Mouse (Mus musculus): ENCODE data around the gene Xpo6.

Gene Xpo6

DNA sequence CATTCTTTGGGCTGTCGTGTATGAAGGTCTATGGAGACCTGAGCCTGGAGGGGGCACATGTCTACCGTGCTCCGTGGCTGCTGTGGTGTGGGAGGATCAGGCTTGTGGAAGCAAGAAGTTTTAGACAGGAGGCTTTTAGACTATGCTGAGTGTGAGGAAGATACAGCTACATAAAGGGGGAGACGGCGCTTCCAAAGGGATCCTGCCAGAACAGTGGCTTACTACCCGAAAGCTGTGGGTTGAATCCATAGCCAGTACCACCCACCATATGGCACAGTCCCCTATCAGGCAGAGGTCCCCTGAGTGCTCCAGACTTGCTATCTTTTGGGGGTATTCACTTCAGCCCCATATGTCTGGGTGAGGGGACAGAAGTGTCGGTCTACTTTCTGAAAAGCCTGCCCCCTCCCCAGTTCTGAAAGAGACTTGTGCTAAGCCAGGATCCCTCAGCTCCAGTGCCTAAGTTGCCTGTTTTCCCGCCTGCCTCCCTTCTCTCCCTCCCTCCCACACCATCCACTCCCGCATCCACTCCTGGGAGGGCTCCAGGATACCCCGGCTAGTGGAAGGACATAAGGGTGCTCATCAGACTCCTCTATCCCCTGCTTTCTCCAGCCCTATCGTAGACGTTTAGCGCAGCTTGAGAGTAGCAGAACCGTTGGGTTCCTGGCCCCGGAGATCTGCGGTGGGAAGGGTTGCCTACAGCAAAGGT is 119.2 kb downstream of the Xpo6 start:
- DNase-seq (ENCODE audit: low read depth): no peak

GRCm38 (mm10) chr7:126076935-126077334 is 123.4 kb downstream of the Xpo6 start:
- DNase-seq (ENCODE audit: low read depth): no peak

GRCm38 (mm10) chr7:126075058-126075457 is 125.2 kb downstream of the Xpo6 start:
- no peak for DNase-seq (ENCODE audit: low read depth)

GRCm38 (mm10) chr7:126070321-126070720 is 130.0 kb downstream of the Xpo6 start:
- no peak for DNase-seq (ENCODE audit: low read depth)

DNA sequence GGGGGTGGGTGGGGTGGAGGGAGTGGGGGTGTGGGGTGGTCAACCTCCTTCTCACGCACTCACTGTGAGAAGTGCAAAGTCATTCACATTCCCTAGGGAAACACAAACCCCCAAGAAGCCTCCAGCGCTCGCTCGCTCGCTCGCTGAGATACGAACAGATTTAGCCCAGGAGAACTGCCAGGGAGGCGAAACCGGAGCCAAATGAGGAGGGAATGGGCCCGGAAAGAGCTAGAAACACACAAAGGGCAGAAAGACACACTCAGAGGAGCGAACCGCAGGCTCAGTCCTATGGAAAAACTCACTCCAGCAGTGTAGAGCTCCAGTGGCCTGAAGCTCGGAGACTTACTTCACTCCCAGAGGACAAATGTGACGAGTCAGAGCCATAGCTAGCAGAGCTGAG is 133.5 kb downstream of the Xpo6 start:
- peak; percentile 43 for DNase-seq (ENCODE audit: low read depth)

DNA sequence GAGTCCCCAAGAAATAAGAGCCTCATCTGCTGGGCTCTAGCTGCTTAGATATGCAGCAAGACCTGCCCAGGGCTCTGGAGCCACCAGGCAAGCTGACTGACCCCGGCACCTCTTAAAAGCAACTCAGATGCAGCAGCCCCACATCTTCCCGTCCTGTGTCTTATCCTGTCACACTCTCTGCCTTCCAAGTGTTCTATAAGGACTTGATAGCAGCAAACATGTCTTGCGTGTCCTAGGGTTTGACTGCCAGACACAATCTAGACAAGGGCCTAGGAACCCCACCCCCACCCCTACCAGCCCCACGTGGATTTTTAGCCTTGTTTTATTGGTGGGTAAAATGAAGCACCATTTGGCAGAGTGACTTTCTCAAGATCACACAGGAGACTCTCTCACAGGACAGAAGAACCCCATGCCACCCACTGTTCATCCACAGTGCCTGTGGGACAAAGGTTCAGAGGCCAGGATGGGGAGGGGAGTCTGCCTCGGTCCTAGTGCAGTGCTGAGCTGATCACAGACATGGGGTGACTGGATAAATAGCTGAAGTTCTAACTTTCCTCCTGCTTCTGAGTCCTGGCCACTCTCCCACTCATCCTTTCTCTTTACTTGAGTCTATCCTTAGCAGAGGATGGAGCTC is 134.9 kb downstream of the Xpo6 start:
- no peak for DNase-seq (ENCODE audit: low read depth)

DNA sequence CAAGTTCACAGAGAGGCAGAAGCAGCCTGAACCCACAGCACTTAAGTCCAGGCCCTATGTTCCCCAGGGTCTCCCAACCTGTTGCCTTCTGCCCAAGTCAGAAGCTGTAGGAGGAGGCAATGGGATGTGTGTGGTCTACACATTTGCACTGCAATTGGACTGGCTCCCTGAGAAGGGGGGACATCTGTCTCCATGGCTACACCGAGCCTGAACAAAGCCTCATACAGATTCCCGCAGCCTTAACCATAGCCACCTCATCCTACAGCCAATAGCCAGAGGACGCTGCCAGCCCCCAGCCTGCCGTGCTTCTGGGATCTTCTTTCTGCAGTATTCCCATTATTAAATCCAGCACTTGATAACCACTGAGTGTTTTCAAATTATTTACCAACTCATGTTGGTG is 138.1 kb downstream of the Xpo6 start:
- DNase-seq (ENCODE audit: low read depth): no peak

DNA sequence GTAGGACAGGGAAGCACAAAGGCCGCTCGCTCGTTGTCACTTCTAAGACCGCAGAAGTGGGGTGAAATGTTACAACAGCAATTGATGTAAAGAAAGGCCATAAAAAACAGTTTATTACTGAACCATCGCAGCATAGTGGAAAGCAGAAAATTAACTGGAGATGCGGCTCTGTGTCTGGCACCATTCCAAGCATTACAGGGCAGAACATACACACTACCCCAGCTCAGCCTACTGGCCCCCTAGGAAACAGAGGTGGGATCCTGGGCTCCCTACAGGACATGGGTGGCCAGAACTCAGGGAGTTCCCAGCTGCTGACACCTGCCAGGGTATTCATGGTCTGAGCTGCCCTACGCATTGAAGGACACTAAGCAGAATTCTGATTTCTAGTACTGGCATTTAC is 141.4 kb downstream of the Xpo6 start:
- no peak for DNase-seq (ENCODE audit: low read depth)

- no peak for DNase-seq (ENCODE audit: low read depth)
Measured at GRCm38 (mm10) chr7:126057332-126057914, 142.9 kb downstream of the Xpo6 start.

- no peak for DNase-seq (ENCODE audit: low read depth)
Measured at GRCm38 (mm10) chr7:126054574-126054973, 145.7 kb downstream of the Xpo6 start.

DNA sequence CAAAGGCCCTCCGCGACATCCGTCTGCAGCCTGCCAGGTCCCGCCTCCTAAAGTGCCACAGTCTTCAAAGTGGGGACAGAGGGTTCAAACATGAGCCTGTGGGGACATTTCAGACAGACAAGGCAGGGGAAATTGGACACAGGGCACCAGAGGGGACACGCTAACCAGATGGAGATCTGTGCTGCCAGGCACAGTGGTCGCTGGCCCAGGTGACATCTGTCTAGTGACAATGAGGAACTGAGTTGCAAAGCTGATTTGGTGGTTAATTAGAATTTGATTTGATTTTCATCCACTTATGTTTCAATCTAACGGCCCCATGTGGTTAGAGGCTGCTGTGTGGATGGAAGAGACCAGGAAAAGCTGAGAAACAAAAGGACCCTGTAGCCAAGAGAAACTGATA is 146.7 kb downstream of the Xpo6 start:
- DNase-seq (ENCODE audit: low read depth): no peak

DNA sequence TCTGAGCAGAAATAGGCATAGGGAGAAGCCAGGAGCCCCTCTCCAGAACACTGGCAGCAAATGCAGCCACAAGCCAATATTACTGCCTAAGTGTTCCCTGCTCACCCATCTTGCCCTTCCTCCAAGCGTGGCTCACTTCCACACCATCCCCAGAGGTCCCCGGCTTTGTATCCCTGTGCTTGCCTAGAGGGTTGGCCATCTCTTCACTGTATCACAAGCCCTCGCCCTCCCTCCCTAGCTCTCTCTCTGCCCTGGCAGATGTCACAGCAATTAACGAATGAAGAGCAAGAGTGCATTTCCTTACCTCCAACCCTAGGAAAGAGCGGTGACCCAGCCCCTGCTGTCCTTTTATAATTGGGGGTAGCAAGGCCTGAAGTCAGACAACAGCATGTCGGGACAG is 148.4 kb downstream of the Xpo6 start:
- DNase-seq (ENCODE audit: low read depth): no peak

Measured in NIH3T3 (cell line).